Mouse (Mus musculus): ENCODE results near the gene Iqsec3.

Iqsec3 gene

GRCm38 (mm10) chr6:121473093-121473821 is at the start of gene Iqsec3:
Gene Iqsec3 (minus strand): TSS chr6:121473678.
- peak; percentile 98 to 99 for DNase-seq

GRCm38 (mm10) chr6:121522106-121522705 is 48.7 kb upstream of the Iqsec3 start:
- DNase-seq: no peak

GRCm38 (mm10) chr6:121521030-121521429 is 47.6 kb upstream of the Iqsec3 start:
- no peak for DNase-seq

GRCm38 (mm10) chr6:121519896-121520295 is 46.4 kb upstream of the Iqsec3 start:
- DNase-seq: no peak

GRCm38 (mm10) chr6:121519266-121519810 is 45.9 kb upstream of the Iqsec3 start:
- no peak for DNase-seq

GRCm38 (mm10) chr6:121517726-121518125 is 44.2 kb upstream of the Iqsec3 start:
- DNase-seq: no peak

- DNase-seq: peak in 1 of 2 experiments; percentile 12
These were observed 36.9 kb upstream of the Iqsec3 start for GRCm38 (mm10) chr6:121510381-121510780.

GRCm38 (mm10) chr6:121509871-121510270 is 36.4 kb upstream of the Iqsec3 start:
- DNase-seq: peak; percentile 8 to 11

GRCm38 (mm10) chr6:121508266-121508665 is 34.8 kb upstream of the Iqsec3 start:
- DNase-seq: peak in 1 of 2 experiments; percentile 4

GRCm38 (mm10) chr6:121501044-121501638 is 27.7 kb upstream of the Iqsec3 start:
- no peak for DNase-seq

- DNase-seq: no peak
These were observed 26.4 kb upstream of the Iqsec3 start for GRCm38 (mm10) chr6:121499856-121500255.

GRCm38 (mm10) chr6:121498819-121499535 is 25.5 kb upstream of the Iqsec3 start:
- DNase-seq: peak; percentile 12

GRCm38 (mm10) chr6:121495606-121496005 is 22.1 kb upstream of the Iqsec3 start:
- DNase-seq: no peak

GRCm38 (mm10) chr6:121495026-121495425 is 21.5 kb upstream of the Iqsec3 start:
- no peak for DNase-seq

- DNase-seq: no peak
These were observed 20.8 kb upstream of the Iqsec3 start for GRCm38 (mm10) chr6:121494319-121494718.

GRCm38 (mm10) chr6:121491339-121491738 is 17.9 kb upstream of the Iqsec3 start:
- no peak for DNase-seq

GRCm38 (mm10) chr6:121472273-121472672 is 1.2 kb downstream of the Iqsec3 start:
- DNase-seq: no peak

- DNase-seq: peak; percentile 29 to 44
These were observed 5.2 kb downstream of the Iqsec3 start for GRCm38 (mm10) chr6:121468235-121468634.

GRCm38 (mm10) chr6:121462628-121463340 is 10.7 kb downstream of the Iqsec3 start:
- DNase-seq: peak; percentile 18 to 22

- DNase-seq: no peak
These were observed 16.1 kb downstream of the Iqsec3 start for GRCm38 (mm10) chr6:121457381-121457780.

- no peak for DNase-seq
These were observed 16.8 kb downstream of the Iqsec3 start for GRCm38 (mm10) chr6:121456651-121457050.
